Mouse (Mus musculus) megakaryocyte, embryonic 14.5 days (primary cell): Measurements from ENCODE around the gene Cfap73. TPM values are rescaled to one million over a fixed set of nuclear protein-coding genes. Genes with fewer than 3 reads are reported as not detected.

Experiments
- H3K27me3 ChIP-seq: replicated peaks from 2 replicates; pipeline ENCODE3; 2012; ENCODE audit warnings: inconsistent platforms
- H3K36me3 ChIP-seq: replicated peaks from 2 replicates; pipeline ENCODE3; 2012; ENCODE audit warnings: low read length, inconsistent platforms, mixed read lengths
- H3K4me1 ChIP-seq: 2 replicates; pipeline ENCODE4 v1.6.1; 2012; ENCODE audit warnings: inconsistent platforms
- H3K4me3 ChIP-seq: replicated peaks from 2 replicates; pipeline ENCODE3; 2012; ENCODE audit warnings: moderate library complexity, mild to moderate bottlenecking, inconsistent platforms
- H3K9me3 ChIP-seq: 2 replicates; pipeline ENCODE4 v1.6.1; 2012; ENCODE audit warnings: inconsistent platforms
- FLI1 ChIP-seq: IDR thresholded peaks from 2 replicates; pipeline ENCODE4 v1.6.1; 2012; ENCODE audit warnings: low read length, inconsistent platforms, mixed read lengths
- GATA1 ChIP-seq: IDR thresholded peaks from 3 replicates; pipeline ENCODE4 v1.6.1; 2012; ENCODE audit warnings: mixed read lengths, low read length, inconsistent platforms, borderline replicate concordance
- polyA plus RNA-seq: library from polyadenylated mRNA; stranded (reverse); fragments of >175 nt; gene quantifications from 2 replicates; pipeline ENCODE4 v1.2.3, GENCODE M21; 2012; ENCODE audit warnings: low replicate concordance; ENCODE audit not compliant: insufficient read depth

Cfap73 gene
- polyA plus RNA-seq, 1 experiment: not detected

DNA sequence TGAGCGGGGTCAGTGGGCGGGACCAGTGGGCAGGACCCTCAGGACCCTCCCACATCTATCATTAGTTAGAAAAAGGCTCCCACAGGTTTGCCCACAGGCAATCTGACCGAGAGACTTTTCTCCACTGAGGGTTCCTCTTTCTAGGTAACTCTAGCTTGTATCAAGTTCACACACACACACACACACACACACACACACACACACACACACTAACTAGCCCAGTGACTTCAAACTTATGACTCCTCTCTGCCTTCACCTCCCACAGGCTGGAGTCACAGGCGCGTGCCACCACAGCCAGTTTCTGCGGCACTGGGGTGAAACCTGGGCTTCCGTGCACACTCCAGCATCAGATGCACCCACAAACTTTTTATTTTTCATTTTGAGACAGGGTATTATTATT, 34.7 kb upstream of the Cfap73 start:
- no peak overlapping the region for H3K4me3 ChIP-seq
- H3K36me3 ChIP-seq: no peaks in the 10 kb centered on the region
- H3K4me1 ChIP-seq: no peaks in the 10 kb centered on the region; the same call in 1 of the 2 replicates
- peaks cover 86% of the 10 kb centered on the region for H3K27me3 ChIP-seq
- H3K9me3 ChIP-seq: peaks cover 16% of the 10 kb centered on the region
- TF ChIP-seq GATA1 (no peak), FLI1 (no peak)

DNA sequence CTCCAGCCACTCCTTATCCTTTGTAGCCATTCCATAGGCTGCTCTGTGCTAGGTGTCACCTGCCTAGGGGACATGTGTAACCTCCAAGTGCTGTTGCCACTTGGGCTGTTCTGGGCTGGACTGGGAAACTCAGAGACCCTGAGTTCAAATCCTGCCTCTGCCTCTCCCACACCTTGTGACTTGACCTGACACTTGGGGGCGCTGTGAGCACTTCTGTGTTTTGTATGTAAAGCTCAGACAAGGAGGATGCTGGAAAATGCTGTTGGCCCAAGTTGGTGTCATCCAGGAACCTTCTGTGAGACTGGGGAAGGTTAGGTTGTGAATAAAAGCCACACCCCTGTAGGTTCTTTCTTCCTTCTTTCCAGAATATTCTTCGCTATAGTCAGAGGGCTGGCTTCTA, 30.9 kb upstream of the Cfap73 start:
- Histone ChIP-seq H3K36me3 (no peaks in the 10 kb centered on the region), H3K4me1 (peaks cover 9% of the 10 kb centered on the region; the same call in 1 of the 2 replicates), H3K27me3 (peaks cover 93% of the 10 kb centered on the region), H3K4me3 (no peak overlapping the region), H3K9me3 (peaks cover 24% of the 10 kb centered on the region)
- TF ChIP-seq FLI1: no peak
- no peak for TF ChIP-seq GATA1

DNA sequence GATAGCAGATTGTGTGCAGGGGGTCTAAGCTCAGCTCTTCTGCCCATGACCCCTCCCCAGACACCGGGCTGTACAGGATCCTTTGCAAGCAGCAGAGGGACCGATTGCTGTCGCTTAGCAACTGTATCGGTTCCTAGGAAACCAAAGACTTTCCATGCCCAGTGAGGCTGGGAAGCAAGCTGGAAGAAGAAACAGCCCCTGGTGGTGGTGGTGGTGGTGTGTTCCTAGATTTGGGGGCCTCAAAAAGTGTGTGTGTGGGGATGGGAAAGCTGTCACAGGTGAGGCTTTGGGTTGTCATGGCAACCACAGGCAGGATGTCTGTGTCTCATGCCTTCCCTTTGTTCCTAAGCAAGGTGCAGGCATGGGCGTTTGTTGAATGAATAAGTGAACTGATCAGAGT, 26.8 kb upstream of the Cfap73 start:
- Histone ChIP-seq H3K27me3 (peaks cover 96% of the 10 kb centered on the region), H3K36me3 (no peaks in the 10 kb centered on the region), H3K9me3 (0 out of 2 replicates have a peak, but pooled peaks cover 9% of the 10 kb centered on the region), H3K4me1 (peaks cover 9% of the 10 kb centered on the region; the same call in 1 of the 2 replicates), H3K4me3 (no peak overlapping the region)
- TF ChIP-seq GATA1: no peak
- TF ChIP-seq FLI1: no peak

DNA sequence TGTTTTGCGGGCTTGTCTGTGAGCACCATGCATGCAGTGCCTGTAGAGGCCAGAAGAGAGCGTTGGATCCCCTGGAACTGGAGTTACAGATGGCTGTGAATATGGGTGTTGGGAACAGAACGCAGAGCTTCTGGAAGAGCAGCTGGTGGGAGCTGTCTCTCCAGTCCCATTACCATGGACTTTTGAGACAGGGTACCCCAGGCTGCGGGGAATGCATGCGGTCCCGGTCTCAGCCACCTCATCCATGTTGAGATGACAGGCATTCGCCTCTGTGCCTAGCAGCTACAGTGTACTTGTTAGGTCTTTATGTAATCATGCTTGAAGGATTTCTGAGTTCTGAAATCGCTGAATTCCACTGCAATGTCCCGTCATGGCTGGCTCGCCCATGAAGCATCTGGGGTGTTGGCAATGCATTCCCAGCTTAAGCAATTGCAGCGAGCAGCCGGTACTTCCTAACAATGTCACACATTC, 22.3 kb upstream of the Cfap73 start:
- Histone ChIP-seq H3K36me3 (no peaks in the 10 kb centered on the region), H3K9me3 (0 out of 2 replicates have a peak, but pooled peaks cover 9% of the 10 kb centered on the region), H3K27me3 (peaks cover 95% of the 10 kb centered on the region), H3K4me1 (peaks cover 2% of the 10 kb centered on the region), H3K4me3 (no peak overlapping the region)
- TF ChIP-seq FLI1 (no peak), GATA1 (no peak)

DNA sequence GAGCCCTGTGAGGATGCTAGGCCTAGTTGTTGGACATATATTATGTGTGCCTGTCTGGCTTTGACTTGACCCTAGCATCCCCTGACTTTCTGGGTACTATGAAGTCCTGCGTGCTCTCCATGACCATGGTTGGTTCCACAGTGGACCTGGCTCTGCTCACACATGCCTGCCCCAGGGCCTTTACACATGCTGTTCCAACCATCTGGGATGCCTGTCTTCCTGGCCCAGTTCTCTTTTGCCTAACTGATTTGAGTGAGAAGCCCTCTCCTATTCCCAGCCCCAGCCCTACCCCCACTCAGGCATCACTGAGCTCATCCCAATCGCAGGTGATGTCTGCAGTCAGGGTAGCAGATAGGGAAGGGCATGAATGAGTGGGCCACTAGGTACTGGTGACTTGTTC, 19.8 kb upstream of the Cfap73 start:
- H3K9me3 ChIP-seq: no peaks in the 10 kb centered on the region
- TF ChIP-seq FLI1 (no peak), GATA1 (no peak)
- no peaks in the 10 kb centered on the region for H3K36me3 ChIP-seq
- H3K4me3 ChIP-seq: no peak overlapping the region
- H3K4me1 ChIP-seq: peaks cover 18% of the 10 kb centered on the region
- H3K27me3 ChIP-seq: peaks cover 98% of the 10 kb centered on the region

DNA sequence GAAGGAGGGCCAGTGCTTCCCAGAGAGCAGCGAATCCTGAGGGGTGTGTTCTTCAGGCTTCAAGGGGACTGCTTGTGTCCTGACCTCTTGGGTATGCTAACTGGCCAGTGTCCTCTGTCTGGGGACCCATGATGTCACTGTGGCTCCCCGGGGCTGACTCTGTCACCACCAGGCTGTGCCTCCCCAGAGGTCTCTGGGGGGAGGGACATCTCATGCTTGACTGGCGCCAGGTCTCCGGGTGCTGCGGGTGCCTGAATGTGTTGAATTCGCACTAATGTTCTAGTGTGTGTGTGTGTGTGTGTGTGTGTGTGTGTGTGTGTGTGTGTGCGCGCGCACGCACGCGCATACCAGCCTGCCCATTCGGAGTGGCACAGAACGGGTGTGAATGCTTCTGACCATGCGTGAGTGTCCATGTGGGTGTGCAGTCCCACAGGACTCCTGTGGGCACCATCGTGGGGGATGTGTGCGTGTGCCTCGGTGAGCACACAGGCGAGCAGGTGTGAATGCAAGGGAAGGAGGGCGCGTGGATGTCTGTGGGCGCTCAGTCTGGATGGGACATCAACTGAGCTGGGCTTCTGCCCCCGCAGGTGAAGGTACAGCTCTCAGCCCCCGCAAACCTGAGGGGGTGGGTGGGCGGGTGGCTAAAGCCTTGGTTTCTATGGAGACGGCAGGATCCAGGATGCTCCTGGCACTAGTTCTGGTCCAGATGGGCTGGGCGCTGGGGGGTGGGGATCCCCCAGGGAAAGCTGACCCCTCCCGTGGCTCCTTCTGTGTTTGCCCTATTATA, 19.1 kb upstream of the Cfap73 start:
- no peaks in the 10 kb centered on the region for H3K9me3 ChIP-seq
- TF ChIP-seq GATA1: no peak
- TF ChIP-seq FLI1: no peak
- H3K36me3 ChIP-seq: no peaks in the 10 kb centered on the region
- H3K4me1 ChIP-seq: peaks cover 25% of the 10 kb centered on the region
- H3K4me3 ChIP-seq: no peak overlapping the region
- H3K27me3 ChIP-seq: peaks cover 98% of the 10 kb centered on the region

DNA sequence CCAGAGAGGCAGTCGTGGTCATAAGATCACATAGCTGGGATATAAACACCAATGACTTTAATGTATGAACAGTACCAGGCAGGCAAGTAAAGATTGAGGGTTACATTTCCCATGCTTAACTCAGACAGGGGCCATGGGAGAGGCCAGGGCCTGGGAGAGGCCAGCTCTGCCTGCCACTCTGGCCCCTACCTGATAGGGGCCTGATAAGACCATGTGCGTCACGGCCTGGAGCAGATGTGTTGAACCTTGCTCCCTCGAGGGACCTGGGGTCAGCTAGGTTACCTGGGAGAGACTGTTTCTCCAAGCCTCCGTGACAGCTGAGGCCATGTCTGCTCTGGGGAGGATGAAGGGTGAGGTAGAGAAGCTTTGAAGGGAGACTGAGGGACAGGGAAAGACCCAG, 17.2 kb upstream of the Cfap73 start:
- Histone ChIP-seq H3K4me3 (no peak overlapping the region), H3K9me3 (no peaks in the 10 kb centered on the region), H3K27me3 (peaks cover 98% of the 10 kb centered on the region), H3K36me3 (no peaks in the 10 kb centered on the region), H3K4me1 (peaks cover 35% of the 10 kb centered on the region)
- TF ChIP-seq GATA1 (no peak), FLI1 (no peak)

DNA sequence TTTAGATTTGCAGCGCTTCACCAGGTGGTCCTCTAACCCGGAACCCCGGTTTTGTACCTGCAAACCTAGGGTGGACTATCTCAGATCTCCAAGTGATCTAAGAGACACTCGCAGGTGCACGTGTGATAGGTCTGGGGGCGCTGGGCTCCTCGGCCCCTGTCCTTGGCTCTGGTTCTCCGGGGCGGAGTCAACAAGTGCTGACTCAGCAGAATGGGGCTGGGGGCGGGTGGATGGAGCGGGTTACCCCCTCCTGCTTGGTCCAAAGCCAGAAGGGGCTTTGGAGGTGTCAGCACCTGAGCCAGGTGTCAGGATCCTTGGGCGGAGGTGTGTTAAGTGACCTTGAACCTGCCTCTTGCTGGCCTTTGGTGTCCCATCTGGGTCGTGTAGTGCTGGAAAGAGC, 15.9 kb upstream of the Cfap73 start:
- TF ChIP-seq GATA1 (no peak), FLI1 (no peak)
- peak overlapping the region; percentile 91 for H3K4me3 ChIP-seq
- peaks cover 90% of the 10 kb centered on the region for H3K27me3 ChIP-seq
- no peaks in the 10 kb centered on the region for H3K9me3 ChIP-seq
- H3K4me1 ChIP-seq: peaks cover 39% of the 10 kb centered on the region
- H3K36me3 ChIP-seq: no peaks in the 10 kb centered on the region

DNA sequence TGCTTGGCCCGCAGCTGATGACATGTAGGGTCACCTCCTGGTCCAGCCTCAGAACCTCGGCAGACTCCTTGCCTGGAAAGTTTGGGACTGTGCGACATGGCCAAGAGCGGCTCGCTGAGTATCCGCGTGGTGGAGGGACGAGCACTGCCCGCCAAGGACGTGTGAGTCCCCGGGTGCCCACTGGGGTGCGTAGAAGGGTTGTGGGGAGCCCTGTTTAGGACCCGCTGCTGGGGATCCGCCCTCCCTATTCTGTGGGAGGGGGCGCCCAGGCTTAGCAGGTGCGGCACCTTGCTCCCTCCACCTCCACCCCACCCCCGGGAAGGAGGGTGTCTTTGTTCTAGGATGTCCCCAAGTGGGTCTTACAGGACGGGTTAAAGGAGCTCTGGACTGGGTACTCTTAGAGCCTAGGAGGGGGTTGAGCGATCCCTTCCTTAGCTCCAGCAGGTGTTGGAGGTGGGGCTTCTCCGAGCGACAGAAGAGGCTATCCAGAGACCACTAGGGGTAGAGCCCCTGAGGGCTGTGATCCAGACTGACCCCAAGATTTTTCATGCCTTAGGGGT, 15.4 kb upstream of the Cfap73 start:
- H3K4me3 ChIP-seq: peak overlapping the region; percentile 91
- no peaks in the 10 kb centered on the region for H3K36me3 ChIP-seq
- peaks cover 85% of the 10 kb centered on the region for H3K27me3 ChIP-seq
- H3K9me3 ChIP-seq: no peaks in the 10 kb centered on the region
- TF ChIP-seq FLI1: no peak
- TF ChIP-seq GATA1: no peak
- H3K4me1 ChIP-seq: peaks cover 41% of the 10 kb centered on the region
